Mouse (Mus musculus): ENCODE results near the gene A030005K14Rik.

DNA sequence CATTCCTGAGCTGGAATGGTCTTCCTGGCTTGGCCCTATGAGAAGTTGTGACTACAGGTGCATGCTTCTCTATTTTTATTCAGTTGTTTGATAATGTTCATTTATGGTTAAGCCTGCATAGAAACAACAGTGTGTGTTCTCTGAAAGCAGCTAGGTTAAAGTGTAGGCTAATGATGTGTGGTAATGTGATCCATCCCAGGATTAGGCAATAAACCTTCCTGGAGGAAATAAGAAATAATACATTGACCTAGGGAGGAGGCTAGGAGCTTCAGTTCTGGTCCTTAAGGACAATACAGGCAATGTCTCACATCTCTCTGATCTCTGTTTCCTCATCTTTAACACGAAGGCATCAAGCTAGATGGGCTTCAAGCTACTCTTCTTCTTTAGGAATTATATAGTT is 46.3 kb upstream of the A030005K14Rik start:
- TF ChIP-seq POLR2A (IDR thresholded peaks at IDR 0.05; ENCODE audit: low read depth, low read length) (no peak), CTCF (IDR thresholded peaks at IDR 0.05; ENCODE audit: extremely low read depth, insufficient read length, insufficient replicate concordance, low read depth, low read length) (no peak)
